Mouse (Mus musculus): ENCODE results near the gene Cyp2d22. TPM values are rescaled to one million over a fixed set of nuclear protein-coding genes. Genes with fewer than 3 reads are reported as not detected.
A peak's percentile ranks its signal among the peaks of the same experiment; 100 is the strongest.

Gene Cyp2d22
- polyA plus RNA-seq, 1 experiment from 2014 or later: 10.5 TPM

DNA sequence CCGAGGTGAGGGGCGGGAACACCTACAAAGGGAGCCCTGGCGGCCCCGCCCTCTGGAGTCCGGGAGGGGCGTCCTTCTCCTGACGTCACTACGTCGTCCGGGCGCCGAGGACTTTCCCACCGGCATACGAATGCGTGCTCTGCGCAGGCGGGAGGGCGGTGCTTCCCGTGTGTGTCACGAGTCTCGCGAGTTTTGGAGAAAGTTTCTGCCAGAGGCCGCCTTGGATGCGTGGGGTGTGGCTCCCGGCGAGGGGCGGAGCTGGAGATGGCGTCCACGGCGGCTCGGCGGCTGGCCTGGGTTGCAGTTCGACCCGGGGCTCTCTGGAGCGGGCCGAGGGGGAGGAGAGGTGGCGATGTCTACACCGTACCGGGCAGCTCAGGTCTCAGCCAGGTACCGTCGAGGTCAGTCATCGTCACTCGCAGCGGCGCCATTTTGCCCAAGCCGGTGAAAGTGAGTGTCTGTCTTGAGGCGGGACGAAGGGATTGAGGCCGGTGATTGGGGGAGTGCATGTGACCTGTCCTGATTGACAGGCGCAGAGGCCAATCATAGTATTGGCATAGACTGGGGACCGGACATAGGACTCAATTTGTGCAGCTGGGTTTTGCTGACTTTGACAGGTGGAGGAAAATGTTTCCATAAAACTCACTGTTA lies 34.1 kb downstream of the Cyp2d22 start:
- Histone ChIP-seq H3K27me3 (no peaks in the 10 kb centered on the region), H3K9ac (peak overlapping the region; percentile 79), H3K36me3 (peaks cover 43% of the 10 kb centered on the region), H3K9me3 (no peaks in the 10 kb centered on the region), H3K4me3 (peak overlapping the region; percentile 67), H3K4me1 (peaks cover 28% of the 10 kb centered on the region), H3K27ac (peak overlapping the region; percentile 86), H3K4me2 (peak overlapping the region; percentile 82)
- under 1% methylated on average over 51 of the region's 51 CpGs for WGBS
- peak; percentile 94 for ATAC-seq (ENCODE audit: insufficient number of reproducible peaks, insufficient read depth, low FRiP score, low TSS enrichment, low read depth)

DNA sequence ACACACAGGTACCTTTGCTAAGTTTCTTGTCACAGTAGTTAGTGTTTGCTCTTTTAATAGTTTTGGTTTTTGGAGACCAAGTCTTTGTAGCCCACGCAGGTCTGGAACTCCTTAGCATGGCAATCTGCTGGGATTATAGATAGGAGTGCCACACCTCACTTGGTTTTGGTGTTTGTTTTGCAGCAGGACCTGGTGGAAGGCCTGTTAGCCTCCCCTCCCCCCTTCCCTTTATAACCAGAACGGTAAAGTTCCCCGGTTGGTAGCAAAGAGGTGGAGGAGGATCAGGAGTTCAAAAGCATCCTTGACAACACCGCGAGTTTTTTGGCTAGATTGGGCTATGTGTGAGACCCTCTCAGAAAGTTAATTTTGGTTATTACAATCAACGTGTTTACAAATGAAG lies 35.1 kb downstream of the Cyp2d22 start:
- Histone ChIP-seq H3K9ac (no peak overlapping the region), H3K27ac (no peak overlapping the region), H3K9me3 (no peaks in the 10 kb centered on the region), H3K4me1 (peaks cover 36% of the 10 kb centered on the region), H3K36me3 (peaks cover 33% of the 10 kb centered on the region), H3K27me3 (no peaks in the 10 kb centered on the region), H3K4me3 (no peak overlapping the region), H3K4me2 (no peak overlapping the region)
- 91% methylated on average over 6 of the region's 6 CpGs for WGBS
- no peak for ATAC-seq (ENCODE audit: insufficient number of reproducible peaks, insufficient read depth, low FRiP score, low TSS enrichment, low read depth)

DNA sequence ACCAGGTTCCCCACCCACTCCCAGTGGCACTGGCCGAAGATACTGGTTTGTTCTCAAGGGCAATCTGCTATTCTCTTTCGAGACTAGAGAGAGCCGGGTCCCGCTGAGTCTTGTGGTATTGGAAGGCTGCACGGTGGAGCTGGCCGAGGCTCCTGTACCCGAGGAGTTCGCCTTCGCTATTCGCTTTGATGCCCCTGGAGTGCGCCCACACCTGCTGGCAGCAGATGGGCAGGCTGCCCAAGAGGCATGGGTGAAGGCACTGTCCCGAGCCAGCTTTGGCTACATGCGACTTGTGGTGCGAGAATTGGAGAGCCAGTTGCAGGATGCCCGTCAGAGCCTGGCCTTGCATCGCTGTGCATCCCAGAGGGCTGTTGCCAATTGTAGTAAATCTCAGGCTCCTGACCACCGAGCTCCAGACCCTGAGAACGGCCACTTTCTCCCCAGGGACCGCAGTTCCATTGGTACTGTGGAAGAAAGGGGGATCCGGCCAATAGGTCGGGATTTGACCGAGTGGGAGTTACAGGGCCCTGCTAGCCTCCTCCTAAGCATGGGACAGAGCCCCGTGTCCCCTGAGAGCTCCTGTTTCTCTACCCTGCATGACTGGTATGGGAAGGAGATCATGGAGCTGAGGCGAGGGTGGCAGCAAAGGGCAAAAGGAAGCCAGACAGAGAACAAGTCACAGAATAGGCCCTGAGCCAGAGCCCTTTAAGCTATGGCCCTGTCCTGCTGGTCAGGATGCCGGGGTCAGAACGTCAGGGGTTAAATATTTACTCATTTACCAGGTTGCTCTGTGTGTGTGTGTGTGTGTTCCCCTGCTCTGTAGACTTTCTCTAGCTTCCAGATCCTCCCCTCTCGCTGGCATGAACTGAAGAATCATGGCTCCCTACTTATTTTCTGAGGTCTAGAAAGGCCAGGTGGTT lies 36.4 kb downstream of the Cyp2d22 start:
- Histone ChIP-seq H3K27me3 (no peaks in the 10 kb centered on the region), H3K27ac (no peak overlapping the region), H3K4me3 (no peak overlapping the region), H3K9me3 (no peaks in the 10 kb centered on the region), H3K4me2 (no peak overlapping the region), H3K9ac (no peak overlapping the region), H3K4me1 (peaks cover 39% of the 10 kb centered on the region), H3K36me3 (peaks cover 20% of the 10 kb centered on the region)
- WGBS: 90% methylated on average over 27 of the region's 27 CpGs
- no peak for ATAC-seq (ENCODE audit: insufficient number of reproducible peaks, insufficient read depth, low FRiP score, low TSS enrichment, low read depth)

DNA sequence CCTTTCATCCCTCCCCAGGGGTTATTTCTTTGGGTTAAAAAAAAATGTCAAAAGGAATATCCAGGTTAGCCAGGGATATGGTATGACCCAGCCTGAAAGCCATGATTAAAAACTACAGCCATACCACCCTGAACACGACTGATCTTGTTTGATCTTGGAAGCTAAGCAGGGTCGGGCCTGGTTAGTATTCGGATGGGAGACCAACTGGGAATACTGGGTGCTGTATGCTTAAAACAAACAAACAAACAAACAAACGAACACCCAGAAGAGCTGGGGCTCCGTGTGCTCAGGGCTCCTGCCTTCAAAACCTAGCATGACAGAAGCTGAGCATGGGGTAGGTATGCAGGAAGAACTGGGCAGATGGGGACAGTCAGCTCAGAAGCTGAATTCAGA lies 37.5 kb downstream of the Cyp2d22 start:
- Histone ChIP-seq H3K4me3 (0 out of 2 replicates have a peak overlapping the region, but pooled peaks have one; percentile 59), H3K27ac (peak overlapping the region; percentile 78; the same call in 1 of the 2 replicates), H3K4me2 (no peak overlapping the region), H3K36me3 (peaks cover 9% of the 10 kb centered on the region; the same call in 1 of the 2 replicates), H3K9ac (0 out of 2 replicates have a peak overlapping the region, but pooled peaks have one; percentile 88), H3K9me3 (no peaks in the 10 kb centered on the region), H3K4me1 (peaks cover 43% of the 10 kb centered on the region), H3K27me3 (no peaks in the 10 kb centered on the region)
- ATAC-seq (ENCODE audit: insufficient number of reproducible peaks, insufficient read depth, low FRiP score, low TSS enrichment, low read depth): no peak
- WGBS: 78% methylated on average over 5 of the region's 5 CpGs

DNA sequence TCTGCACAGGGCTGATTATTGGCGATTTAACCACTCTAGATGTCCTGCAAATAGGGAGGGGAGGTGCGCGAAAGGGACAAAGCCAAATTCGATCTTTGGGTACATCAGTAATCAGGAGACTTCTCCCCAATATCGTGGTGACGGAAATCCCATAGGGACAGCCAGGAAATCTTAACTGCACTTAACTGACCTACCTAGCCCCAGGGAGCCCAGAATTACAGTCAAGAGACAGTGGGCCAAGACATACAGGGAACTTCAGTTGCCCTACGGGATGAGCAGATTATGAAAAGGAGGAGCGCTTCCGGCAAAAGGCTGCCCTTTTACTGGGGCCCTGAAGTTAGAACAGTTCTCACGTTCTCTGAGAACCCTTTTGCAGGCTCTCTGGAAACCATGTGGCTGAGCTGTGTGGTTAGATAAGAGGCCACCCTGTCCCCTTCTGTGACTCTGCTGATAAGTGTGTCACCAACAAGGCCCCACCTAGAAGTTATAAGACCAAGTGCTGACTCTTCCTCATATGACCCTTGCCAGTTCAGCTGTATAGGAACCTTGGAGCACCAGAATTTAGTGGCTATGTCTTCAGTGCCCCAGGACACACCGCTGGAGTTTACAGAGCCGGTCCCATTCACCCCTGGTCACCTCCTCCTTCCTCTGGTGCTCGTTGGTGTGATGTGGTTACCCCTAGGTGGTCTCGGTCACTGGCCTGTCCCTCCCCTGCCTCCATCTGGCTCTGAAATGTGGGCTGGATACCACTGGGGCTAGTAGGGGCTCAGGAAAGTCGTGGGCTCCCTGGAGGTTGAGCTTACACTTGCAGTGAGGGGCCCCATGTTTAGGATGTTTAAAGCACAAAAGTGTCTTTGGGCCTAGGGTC lies 38.2 kb downstream of the Cyp2d22 start:
- Histone ChIP-seq H3K4me3 (peak overlapping the region; percentile 59), H3K27me3 (no peaks in the 10 kb centered on the region), H3K9me3 (no peaks in the 10 kb centered on the region), H3K4me2 (peak overlapping the region; percentile 79), H3K9ac (peak overlapping the region; percentile 88), H3K36me3 (peaks cover 11% of the 10 kb centered on the region; the same call in 1 of the 2 replicates), H3K27ac (peak overlapping the region; percentile 78), H3K4me1 (peaks cover 43% of the 10 kb centered on the region)
- WGBS: 62% methylated on average over 15 of the region's 15 CpGs
- no peak for ATAC-seq (ENCODE audit: insufficient number of reproducible peaks, insufficient read depth, low FRiP score, low TSS enrichment, low read depth)

DNA sequence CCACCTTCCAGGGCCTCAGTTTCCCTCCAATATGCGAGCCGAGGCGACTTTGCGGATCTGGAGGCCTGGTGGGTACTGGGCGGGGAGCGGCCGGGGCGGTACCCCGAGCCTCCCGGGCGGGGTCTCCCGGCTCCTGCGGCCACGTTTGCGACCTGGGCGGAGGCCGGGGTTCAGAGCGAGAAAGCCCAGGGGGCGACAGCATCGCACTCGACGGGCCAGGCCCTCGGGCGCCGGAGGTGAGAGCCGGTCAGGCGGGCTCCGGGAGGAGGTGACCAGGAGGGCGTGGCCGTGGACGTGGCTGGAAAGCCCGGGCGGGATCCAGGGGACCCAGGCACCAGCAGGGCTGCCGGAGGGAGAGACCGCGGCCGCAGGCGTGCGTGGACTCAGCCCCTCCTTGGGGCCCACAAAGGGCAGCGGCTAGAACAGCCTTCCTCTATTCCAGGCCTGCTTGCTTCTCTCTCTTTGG lies 39.0 kb downstream of the Cyp2d22 start:
- no peak for ATAC-seq (ENCODE audit: insufficient number of reproducible peaks, insufficient read depth, low FRiP score, low TSS enrichment, low read depth)

DNA sequence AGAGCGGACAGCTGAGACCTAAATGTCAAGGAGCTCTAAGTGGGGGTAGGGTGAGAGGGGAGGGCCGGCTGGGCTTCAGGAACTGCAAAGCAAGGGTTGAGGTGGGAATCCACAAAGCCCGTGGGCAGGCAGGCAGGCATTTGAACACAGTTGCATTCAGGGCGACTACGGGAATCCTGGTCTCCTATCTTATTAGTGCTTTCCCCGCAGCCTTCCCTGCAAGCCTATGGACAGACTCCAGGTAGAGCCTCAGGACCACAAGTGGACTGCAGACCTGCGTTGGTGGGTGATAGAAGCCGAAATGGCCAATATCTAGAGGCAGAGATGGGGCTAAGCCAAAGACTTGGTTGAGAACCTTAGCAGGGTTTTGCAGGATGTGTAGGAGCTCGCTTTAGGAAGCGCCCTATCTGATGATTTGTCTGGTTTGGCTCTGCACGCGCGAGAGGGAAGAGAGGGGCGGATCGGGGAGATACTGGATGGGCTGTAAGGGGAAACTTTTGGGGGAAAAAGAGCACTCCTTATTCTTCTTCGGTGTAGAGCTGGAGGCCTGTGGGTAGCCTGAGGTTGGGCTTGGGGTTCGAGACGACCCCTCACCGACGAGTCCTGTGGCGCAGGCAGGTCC lies 39.5 kb downstream of the Cyp2d22 start:
- peak overlapping the region; percentile 79 for H3K4me2 ChIP-seq
- peaks cover 24% of the 10 kb centered on the region for H3K36me3 ChIP-seq
- H3K27me3 ChIP-seq: no peaks in the 10 kb centered on the region
- H3K9ac ChIP-seq: peak overlapping the region; percentile 88
- peak overlapping the region; percentile 78 for H3K27ac ChIP-seq
- no peaks in the 10 kb centered on the region for H3K9me3 ChIP-seq
- ATAC-seq (ENCODE audit: insufficient number of reproducible peaks, insufficient read depth, low FRiP score, low TSS enrichment, low read depth): no peak
- peak overlapping the region; percentile 59 for H3K4me3 ChIP-seq
- peaks cover 44% of the 10 kb centered on the region for H3K4me1 ChIP-seq
- WGBS: 43% methylated on average over 21 of the region's 21 CpGs

More for the DNA sequence above, 39.0 kb downstream of the Cyp2d22 start:
- H3K27ac ChIP-seq: peak overlapping the region; percentile 78
- WGBS: 3% methylated on average over 40 of the region's 40 CpGs
- H3K36me3 ChIP-seq: peaks cover 19% of the 10 kb centered on the region
- H3K9me3 ChIP-seq: no peaks in the 10 kb centered on the region
- peak overlapping the region; percentile 59 for H3K4me3 ChIP-seq
- H3K4me1 ChIP-seq: peaks cover 44% of the 10 kb centered on the region
- peak overlapping the region; percentile 79 for H3K4me2 ChIP-seq
- peak overlapping the region; percentile 88 for H3K9ac ChIP-seq
- no peaks in the 10 kb centered on the region for H3K27me3 ChIP-seq

DNA sequence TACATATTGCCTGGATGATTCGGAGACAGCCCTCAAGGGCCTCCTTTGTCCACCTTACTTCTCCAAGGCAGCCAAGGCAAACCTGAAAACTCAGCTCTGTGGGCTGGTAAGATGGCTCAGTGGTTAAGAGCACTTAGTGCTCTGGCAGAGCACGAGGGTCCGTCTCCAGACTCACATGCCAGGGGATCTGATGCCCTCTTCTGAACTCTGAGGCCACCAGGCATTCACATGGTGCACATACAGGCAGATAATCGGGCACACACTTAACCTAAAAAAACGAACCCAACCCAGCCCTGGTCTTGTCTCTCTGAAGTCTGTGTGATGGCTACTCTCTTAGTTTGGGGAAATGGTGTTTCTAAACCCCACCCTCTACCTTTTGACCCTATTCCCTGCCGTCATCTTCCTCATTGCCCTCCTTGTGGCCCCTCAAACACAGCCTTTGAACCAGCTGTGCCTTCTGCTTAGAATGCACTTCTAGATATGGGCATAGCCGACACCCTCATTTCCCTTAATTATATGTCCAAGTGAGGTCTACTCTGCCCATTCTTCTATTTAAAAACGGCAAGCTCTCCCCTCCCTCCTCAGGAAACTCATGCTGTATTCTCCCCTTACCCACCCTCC lies 40.3 kb downstream of the Cyp2d22 start:
- peaks cover 32% of the 10 kb centered on the region for H3K36me3 ChIP-seq
- no peaks in the 10 kb centered on the region for H3K9me3 ChIP-seq
- no peak overlapping the region for H3K4me2 ChIP-seq
- no peak overlapping the region for H3K9ac ChIP-seq
- ATAC-seq (ENCODE audit: insufficient number of reproducible peaks, insufficient read depth, low FRiP score, low TSS enrichment, low read depth): no peak
- no peak overlapping the region for H3K4me3 ChIP-seq
- no peaks in the 10 kb centered on the region for H3K27me3 ChIP-seq
- WGBS: 72% methylated on average over 8 of the region's 8 CpGs
- H3K4me1 ChIP-seq: peaks cover 44% of the 10 kb centered on the region
- peak overlapping the region; percentile 78 for H3K27ac ChIP-seq

DNA sequence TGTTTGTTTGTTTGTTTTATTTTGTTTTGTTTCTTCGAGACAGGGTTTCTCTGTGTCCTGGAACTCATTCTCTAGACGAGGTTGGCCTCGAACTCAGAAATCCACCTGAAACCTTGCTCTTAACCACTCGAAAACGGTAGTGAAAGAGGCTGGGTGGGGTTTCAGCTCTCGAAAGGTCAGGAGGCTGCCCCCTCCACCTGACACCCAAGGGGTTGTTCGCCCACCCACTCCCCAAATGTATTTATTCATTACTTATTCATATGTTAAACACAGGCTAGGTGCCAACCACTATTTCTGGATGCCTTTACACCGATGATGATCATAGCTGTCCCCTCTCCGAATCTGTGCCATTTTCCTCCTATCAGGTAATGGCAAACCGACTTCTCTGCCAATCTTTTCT lies 40.9 kb downstream of the Cyp2d22 start:
- no peaks in the 10 kb centered on the region for H3K9me3 ChIP-seq
- H3K4me2 ChIP-seq: peak overlapping the region; percentile 74
- no peaks in the 10 kb centered on the region for H3K27me3 ChIP-seq
- 0 out of 2 replicates have a peak overlapping the region, but pooled peaks have one; percentile 12 for H3K27ac ChIP-seq
- WGBS: 58% methylated on average over 10 of the region's 10 CpGs
- H3K4me3 ChIP-seq: peak overlapping the region; percentile 61
- peak overlapping the region; percentile 78 for H3K9ac ChIP-seq
- no peak for ATAC-seq (ENCODE audit: insufficient number of reproducible peaks, insufficient read depth, low FRiP score, low TSS enrichment, low read depth)
- peaks cover 44% of the 10 kb centered on the region for H3K4me1 ChIP-seq
- peaks cover 38% of the 10 kb centered on the region for H3K36me3 ChIP-seq

DNA sequence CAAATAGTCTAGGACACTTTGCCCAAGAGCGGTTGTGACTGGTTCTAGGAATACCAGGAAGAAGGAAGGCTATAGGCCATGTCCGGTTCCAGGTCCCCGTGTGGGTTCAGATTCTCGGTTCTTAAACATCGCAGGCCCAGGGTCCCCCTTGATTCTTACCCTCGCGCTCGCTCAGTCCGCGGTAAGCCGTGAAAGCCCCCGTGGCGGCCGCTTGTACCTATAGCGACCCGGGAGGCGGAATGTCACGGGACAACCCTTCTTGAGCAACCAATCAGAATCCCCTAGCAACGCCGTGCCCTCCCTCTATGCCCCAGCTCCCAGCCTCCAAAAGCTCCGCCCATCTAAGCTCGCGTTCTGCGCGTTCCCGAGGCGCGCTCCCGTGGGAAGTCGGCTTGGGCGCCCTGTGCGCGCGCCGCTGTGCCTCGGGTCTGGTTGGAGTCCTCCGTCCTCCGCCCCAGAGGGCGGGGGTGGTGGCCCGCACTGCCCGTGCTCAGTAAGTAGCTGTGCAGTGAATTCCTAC lies 41.4 kb downstream of the Cyp2d22 start, which contains the start of the genes Naga, Pheta2 and Smdt1:
Gene Naga, minus strand, starts transcription at position 333 of the 520 bp plus-strand sequence.
Gene Pheta2, plus strand, starts transcription at position 350 of the 520 bp plus-strand sequence.
Gene Smdt1, plus strand, starts transcription at position 367 of the 520 bp plus-strand sequence.
- peaks cover 44% of the 10 kb centered on the region for H3K4me1 ChIP-seq
- WGBS: under 1% methylated on average over 41 of the region's 41 CpGs

More for the DNA sequence above, 41.4 kb downstream of the Cyp2d22 start, which contains the start of the genes Naga, Pheta2 and Smdt1:
- H3K27ac ChIP-seq: peak within 1 kb of the TSS; percentile 78
- H3K4me3 ChIP-seq: peak within 1 kb of the TSS; percentile 61
- peak; percentile 85 for ATAC-seq (ENCODE audit: insufficient number of reproducible peaks, insufficient read depth, low FRiP score, low TSS enrichment, low read depth)
- H3K36me3 ChIP-seq: peaks cover 37% of the 10 kb centered on the region
- H3K27me3 ChIP-seq: no peaks in the 10 kb centered on the region
- peak within 1 kb of the TSS; percentile 78 for H3K9ac ChIP-seq
- peak within 1 kb of the TSS; percentile 74 for H3K4me2 ChIP-seq
- no peaks in the 10 kb centered on the region for H3K9me3 ChIP-seq

Data from embryonic facial prominence, embryonic 13.5 days (tissue).